Mouse (Mus musculus) midbrain, embryonic 11.5 days (tissue): ENCODE data around the gene Upp2. TPM values are rescaled to one million over a fixed set of nuclear protein-coding genes. Genes with fewer than 3 reads are reported as not detected.

Experiments used
- ATAC-seq: fragments of 200-750 bp; cut with Nextera tagmentation; 2 replicates; pipeline ENCODE4 v1.8.0; 2017; ENCODE audit warnings: moderate TSS enrichment, moderate library complexity; ENCODE audit not compliant: low FRiP score
- DNase-seq: peaks from one replicate; pipeline ENCODE4 v3.0.0; 2015; ENCODE audit warnings: low spot score; ENCODE audit errors: missing footprints
- H3K27ac ChIP-seq: fragments of 300-500 bp; sonication (generic); 2 replicates; pipeline ENCODE4 v1.5.1; 2014; ENCODE audit warnings: low read depth, low read length
- H3K27me3 ChIP-seq: fragments of 300-500 bp; sonication (generic); 2 replicates; pipeline ENCODE4 v1.6.1; 2014; ENCODE audit warnings: mild to moderate bottlenecking, low read length, moderate library complexity, mixed read lengths; ENCODE audit not compliant: control insufficient read depth, insufficient read depth
- H3K36me3 ChIP-seq: fragments of 300-500 bp; sonication (generic); 2 replicates; pipeline ENCODE4 v1.6.1; 2014; ENCODE audit warnings: mild to moderate bottlenecking, low read length, moderate library complexity, mixed read lengths; ENCODE audit not compliant: control insufficient read depth, insufficient read depth
- H3K4me1 ChIP-seq: fragments of 300-500 bp; sonication (generic); 2 replicates; pipeline ENCODE4 v1.6.1; 2014; ENCODE audit warnings: low read length; ENCODE audit not compliant: control insufficient read depth, insufficient read depth
- H3K4me2 ChIP-seq: fragments of 300-500 bp; sonication (generic); 2 replicates; pipeline ENCODE4 v1.6.1; 2014; ENCODE audit warnings: mild to moderate bottlenecking, moderate library complexity
- H3K4me3 ChIP-seq: fragments of 300-500 bp; sonication (generic); 2 replicates; pipeline ENCODE4 v1.5.1; 2014; ENCODE audit warnings: low read depth, low read length
- H3K9ac ChIP-seq: fragments of 300-500 bp; sonication (generic); 2 replicates; pipeline ENCODE4 v1.6.1; 2014; ENCODE audit warnings: low read length
- H3K9me3 ChIP-seq: fragments of 300-500 bp; sonication (generic); 2 replicates; pipeline ENCODE4 v1.6.1; 2016; ENCODE audit warnings: low read length; ENCODE audit not compliant: control insufficient read depth
- WGBS: fragments of 180-500 bp; shearing (Covaris S2); extraction: QIAGEN DNeasy Blood & Tissue Kit; methylation state at CpG from one replicate; pipeline ENCODE4 v1.1.7; 2014; 5-methylcytosine and 5-hydroxymethylcytosine counted together
- polyA plus RNA-seq: library from polyadenylated mRNA; unstranded; fragments of >200 nt; fragmentation: Nextera tagmentation; extraction: Ambion mirVana; gene quantifications from 2 replicates; pipeline ENCODE4 v1.2.1, GENCODE M21; 2014

Upp2 gene
- polyA plus RNA-seq, 1 experiment from 2014 or later = 4.7 TPM

- DNase-seq (no peak), ATAC-seq (no peak)
- Histone ChIP-seq H3K9me3 (no peaks in the 10 kb centered on the region), H3K4me1 (no peaks in the 10 kb centered on the region), H3K27ac (no peak overlapping the region), H3K9ac (no peak overlapping the region), H3K36me3 (no peaks in the 10 kb centered on the region), H3K4me3 (no peak overlapping the region), H3K27me3 (no peaks in the 10 kb centered on the region), H3K4me2 (no peak overlapping the region)
- WGBS = 84% methylated on average over 6 of the region's 6 CpGs
These were observed 22.7 kb upstream of the Upp2 start for GRCm38 (mm10) chr2:58544368-58544767.

- DNase-seq (no peak), ATAC-seq (no peak)
- Histone ChIP-seq H3K4me1 (0 out of 2 replicates have a peak, but pooled peaks cover 8% of the 10 kb centered on the region), H3K27me3 (no peaks in the 10 kb centered on the region), H3K4me2 (no peak overlapping the region), H3K27ac (no peak overlapping the region), H3K9ac (no peak overlapping the region), H3K36me3 (no peaks in the 10 kb centered on the region), H3K4me3 (no peak overlapping the region), H3K9me3 (no peaks in the 10 kb centered on the region)
- WGBS = 90% methylated on average over 7 of the region's 7 CpGs
These were observed 20.8 kb upstream of the Upp2 start for GRCm38 (mm10) chr2:58546264-58546663.

- no peak overlapping the region for H3K4me3 ChIP-seq
- 76% methylated on average over 7 of the region's 7 CpGs for WGBS
- H3K9ac ChIP-seq = no peak overlapping the region
- DNase-seq = no peak
- peaks cover 22% of the 10 kb centered on the region for H3K4me1 ChIP-seq
- H3K9me3 ChIP-seq = no peaks in the 10 kb centered on the region
- H3K36me3 ChIP-seq = no peaks in the 10 kb centered on the region
- no peak for ATAC-seq
- no peaks in the 10 kb centered on the region for H3K27me3 ChIP-seq
- no peak overlapping the region for H3K27ac ChIP-seq
- H3K4me2 ChIP-seq = no peak overlapping the region
These were observed 18.2 kb upstream of the Upp2 start for GRCm38 (mm10) chr2:58548943-58549342.

- ATAC-seq = no peak
- Histone ChIP-seq H3K4me3 (no peak overlapping the region), H3K9me3 (no peaks in the 10 kb centered on the region), H3K9ac (no peak overlapping the region), H3K27ac (no peak overlapping the region), H3K4me2 (no peak overlapping the region), H3K36me3 (no peaks in the 10 kb centered on the region), H3K27me3 (no peaks in the 10 kb centered on the region), H3K4me1 (peaks cover 22% of the 10 kb centered on the region)
- WGBS = 46% methylated on average over 6 of the region's 6 CpGs
- DNase-seq = no peak
These were observed 17.1 kb upstream of the Upp2 start for GRCm38 (mm10) chr2:58549960-58550359.

GRCm38 (mm10) chr2:58550488-58550887 lies 16.6 kb upstream of the Upp2 start:
- peak; percentile 45; the same call in 1 of the 2 replicates for ATAC-seq
- DNase-seq = no peak
- 55% methylated on average over 9 of the region's 9 CpGs for WGBS
- Histone ChIP-seq H3K27ac (no peak overlapping the region), H3K4me1 (peaks cover 22% of the 10 kb centered on the region), H3K9me3 (no peaks in the 10 kb centered on the region), H3K9ac (no peak overlapping the region), H3K36me3 (no peaks in the 10 kb centered on the region), H3K4me2 (no peak overlapping the region), H3K27me3 (no peaks in the 10 kb centered on the region), H3K4me3 (no peak overlapping the region)

- peaks cover 22% of the 10 kb centered on the region for H3K4me1 ChIP-seq
- H3K4me3 ChIP-seq = no peak overlapping the region
- WGBS = 15% methylated on average over 6 of the region's 6 CpGs
- DNase-seq (peak; percentile 87), ATAC-seq (no peak)
- no peaks in the 10 kb centered on the region for H3K27me3 ChIP-seq
- no peak overlapping the region for H3K27ac ChIP-seq
- no peak overlapping the region for H3K4me2 ChIP-seq
- H3K36me3 ChIP-seq = no peaks in the 10 kb centered on the region
- no peaks in the 10 kb centered on the region for H3K9me3 ChIP-seq
- H3K9ac ChIP-seq = no peak overlapping the region
These were observed 15.2 kb upstream of the Upp2 start for GRCm38 (mm10) chr2:58551866-58552265.

GRCm38 (mm10) chr2:58552296-58552695 lies 14.8 kb upstream of the Upp2 start:
- Histone ChIP-seq H3K36me3 (no peaks in the 10 kb centered on the region), H3K4me2 (no peak overlapping the region), H3K27ac (no peak overlapping the region), H3K4me3 (no peak overlapping the region), H3K27me3 (no peaks in the 10 kb centered on the region), H3K9ac (no peak overlapping the region), H3K9me3 (no peaks in the 10 kb centered on the region), H3K4me1 (peaks cover 22% of the 10 kb centered on the region)
- ATAC-seq (no peak), DNase-seq (no peak)
- WGBS = 24% methylated on average over 3 of the region's 3 CpGs

GRCm38 (mm10) chr2:58557045-58557845 lies 9.9 kb upstream of the Upp2 start:
- no peak overlapping the region for H3K9ac ChIP-seq
- peaks cover 9% of the 10 kb centered on the region for H3K4me1 ChIP-seq
- DNase-seq (no peak), ATAC-seq (peak; percentile 19; the same call in 1 of the 2 replicates)
- H3K27me3 ChIP-seq = no peaks in the 10 kb centered on the region
- H3K4me2 ChIP-seq = no peak overlapping the region
- H3K36me3 ChIP-seq = no peaks in the 10 kb centered on the region
- H3K27ac ChIP-seq = no peak overlapping the region
- H3K9me3 ChIP-seq = no peaks in the 10 kb centered on the region
- WGBS = 83% methylated on average over 9 of the region's 9 CpGs
- H3K4me3 ChIP-seq = no peak overlapping the region

GRCm38 (mm10) chr2:58562137-58562536 lies 5.0 kb upstream of the Upp2 start:
- no peak overlapping the region for H3K9ac ChIP-seq
- H3K27me3 ChIP-seq = no peaks in the 10 kb centered on the region
- H3K4me1 ChIP-seq = peaks cover 10% of the 10 kb centered on the region
- no peak overlapping the region for H3K4me2 ChIP-seq
- no peak for ATAC-seq
- no peaks in the 10 kb centered on the region for H3K9me3 ChIP-seq
- no peaks in the 10 kb centered on the region for H3K36me3 ChIP-seq
- no peak overlapping the region for H3K4me3 ChIP-seq
- no peak overlapping the region for H3K27ac ChIP-seq
- 64% methylated on average over 4 of the region's 4 CpGs for WGBS
- no peak for DNase-seq
